Mouse (Mus musculus) frontal cortex, adult 2 months (tissue): ENCODE measurements around the gene Ostf1. TPM values are rescaled to one million over a fixed set of nuclear protein-coding genes. Genes with fewer than 3 reads are reported as not detected.
A peak's percentile ranks its signal among the peaks of the same experiment; 100 is the strongest.

ENCODE experiments used
- DNase-seq, 2 experiments: peaks; one replicate each; pipeline ENCODE4 v3.0.0; 2022; ENCODE audit warnings: low spot score in 1 of 2; ENCODE audit errors: extremely low spot score in 1 of 2
- polyA plus RNA-seq: library from polyadenylated mRNA; depleted of rRNA; stranded (reverse); fragments of >200 nt; gene quantifications from 2 replicates; pipeline ENCODE4 v1.2.3, GENCODE M21; 2012

Ostf1 gene
- polyA plus RNA-seq, 1 experiment, result 25.7 TPM

GRCm38 (mm10) chr19:18646853-18647420 is 15.3 kb upstream of the Ostf1 start:
- no peak for DNase-seq

DNA sequence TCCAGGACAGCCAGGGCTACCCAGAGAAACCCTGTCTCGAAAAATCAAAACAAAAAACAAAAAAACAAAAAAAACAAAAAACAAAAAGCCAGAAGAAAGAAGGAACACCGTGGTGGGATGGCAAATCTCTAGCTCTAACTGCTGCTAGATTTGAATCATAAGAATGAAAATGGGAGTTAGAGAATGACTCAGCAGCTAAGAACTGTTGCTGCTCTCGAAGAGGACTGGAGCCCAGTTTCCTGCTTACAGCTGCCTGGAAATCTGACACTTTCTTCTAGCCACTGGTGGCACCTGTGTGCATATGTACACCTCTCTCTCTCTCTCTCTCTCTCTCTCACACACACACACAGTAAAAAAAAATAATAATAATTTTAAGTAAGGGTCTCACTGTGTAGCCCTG is 14.8 kb upstream of the Ostf1 start:
- DNase-seq, result no peak

DNA sequence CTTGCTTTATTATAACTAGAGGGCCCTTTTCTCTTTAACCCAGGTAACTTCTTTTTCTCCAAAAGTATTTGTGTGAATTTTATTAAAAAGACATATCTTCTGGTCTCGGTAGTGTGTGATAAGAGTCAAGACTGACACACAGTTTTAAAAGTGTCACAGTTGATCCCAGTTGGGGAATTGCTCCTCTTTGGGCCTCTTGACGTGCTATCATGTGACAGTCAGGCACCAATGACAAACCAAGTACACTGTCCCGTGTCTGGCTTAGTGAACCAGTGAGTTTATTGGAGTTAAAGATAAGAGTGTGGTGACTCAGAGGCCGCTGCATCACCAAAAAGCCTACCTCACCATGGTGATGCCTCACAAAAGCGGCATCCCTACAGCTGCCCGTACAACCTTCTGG is 12.5 kb upstream of the Ostf1 start:
- DNase-seq, result no peak

DNA sequence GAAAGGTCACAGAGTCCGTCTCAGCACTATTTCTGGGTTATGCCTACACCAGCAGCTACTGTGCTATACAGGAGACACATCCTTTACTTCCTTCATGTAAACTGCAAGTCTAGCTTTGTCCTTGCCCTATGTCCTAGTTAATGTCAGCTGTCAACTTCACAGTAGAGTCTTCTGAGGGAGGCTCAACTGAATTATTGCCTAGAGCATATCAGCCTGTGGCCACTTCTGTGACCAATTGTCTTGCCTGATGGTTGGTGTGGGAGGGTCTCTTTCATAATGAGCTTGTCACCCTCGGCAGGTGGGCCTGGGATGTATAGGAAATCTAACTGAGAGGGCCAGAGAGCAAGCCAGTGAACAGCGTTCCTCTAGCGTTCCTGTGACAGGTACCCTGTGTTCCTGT is 11.8 kb upstream of the Ostf1 start:
- no peak for DNase-seq

DNA sequence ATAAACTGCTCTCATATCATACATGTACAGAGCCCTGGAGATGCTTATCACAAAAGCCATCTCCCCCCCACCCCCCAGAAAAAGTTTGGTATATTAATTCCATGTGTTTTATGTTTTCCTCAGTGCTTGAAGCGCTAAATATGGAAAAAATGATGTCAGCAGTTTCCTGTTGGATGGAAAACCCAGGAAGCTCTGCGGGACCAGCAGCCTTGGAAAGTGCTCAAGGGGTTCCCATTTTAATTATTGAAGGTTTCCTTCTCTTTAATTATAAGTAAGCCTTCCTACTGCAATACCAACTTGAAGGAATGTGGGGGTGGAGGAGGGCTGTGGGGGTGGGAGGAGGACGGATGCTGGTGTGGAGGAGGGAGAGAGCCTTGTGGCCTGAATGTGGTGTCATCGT is 9.4 kb upstream of the Ostf1 start:
- no peak for DNase-seq

- DNase-seq, result no peak
These were observed 7.9 kb upstream of the Ostf1 start for GRCm38 (mm10) chr19:18639552-18639951.

- no peak for DNase-seq
These were observed 7.3 kb upstream of the Ostf1 start for GRCm38 (mm10) chr19:18638949-18639348.

DNA sequence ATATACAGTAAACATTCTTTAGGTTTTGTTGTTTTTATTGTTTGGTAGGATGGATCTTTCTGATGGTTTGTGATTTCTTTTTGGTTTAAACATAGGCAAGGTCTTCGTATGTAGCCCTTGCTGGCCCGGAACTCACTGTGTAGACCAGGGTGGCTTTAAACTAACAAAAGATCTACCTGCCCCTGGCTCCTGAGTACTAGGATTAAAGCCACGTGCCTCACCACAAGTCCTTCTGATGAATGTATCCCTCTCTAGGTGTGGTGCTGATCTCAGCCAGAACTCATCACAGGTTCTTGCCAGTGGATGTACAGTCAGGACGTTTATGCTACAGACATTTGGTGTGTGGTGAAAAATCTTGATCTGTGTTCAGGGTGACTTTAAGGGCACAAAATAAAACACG is 6.3 kb upstream of the Ostf1 start:
- no peak for DNase-seq

DNA sequence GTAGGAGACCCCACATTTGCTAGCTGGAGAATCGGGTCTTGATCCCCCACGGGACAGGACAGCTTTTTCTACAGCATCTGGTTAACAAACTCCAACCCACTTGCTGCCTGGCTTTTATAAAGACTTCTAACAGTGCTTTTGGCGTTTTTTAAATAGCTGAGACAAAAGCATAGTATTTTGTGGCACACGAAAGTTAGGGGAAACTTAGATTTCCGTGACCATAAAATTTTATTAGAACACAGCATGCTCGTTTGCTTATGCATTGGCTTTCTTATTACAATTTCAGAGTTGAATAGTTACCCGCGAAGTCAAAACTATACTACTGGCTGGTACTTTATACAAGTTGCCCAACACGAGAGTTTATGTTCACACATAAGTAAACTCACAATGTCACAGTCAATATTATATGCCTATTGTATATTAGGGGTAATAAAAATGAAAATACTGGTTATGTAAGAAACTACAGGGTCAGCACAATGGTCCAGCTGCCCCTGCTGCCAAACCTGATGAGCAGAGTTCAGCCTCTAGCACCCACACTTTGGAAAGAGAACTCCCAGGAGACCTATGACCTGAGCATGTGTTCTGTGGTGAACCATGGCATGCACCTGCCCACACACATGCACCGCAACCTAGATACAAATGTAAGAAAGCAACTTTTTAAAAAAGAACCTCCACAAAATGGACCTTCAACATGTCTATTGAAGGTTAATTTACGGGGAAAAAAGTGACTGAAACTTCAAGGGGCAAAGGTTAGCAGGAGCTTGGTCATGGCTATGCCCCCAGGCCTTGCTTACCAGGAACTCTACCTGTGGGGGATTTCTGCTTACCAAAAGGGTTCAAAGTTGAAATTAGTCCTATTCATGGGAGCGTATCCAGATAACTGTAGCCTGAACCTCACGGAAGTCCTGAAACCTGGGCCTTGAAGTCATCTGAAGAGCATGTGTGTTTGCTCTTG is 885 bp upstream of the Ostf1 start:
- DNase-seq, result no peak

DNA sequence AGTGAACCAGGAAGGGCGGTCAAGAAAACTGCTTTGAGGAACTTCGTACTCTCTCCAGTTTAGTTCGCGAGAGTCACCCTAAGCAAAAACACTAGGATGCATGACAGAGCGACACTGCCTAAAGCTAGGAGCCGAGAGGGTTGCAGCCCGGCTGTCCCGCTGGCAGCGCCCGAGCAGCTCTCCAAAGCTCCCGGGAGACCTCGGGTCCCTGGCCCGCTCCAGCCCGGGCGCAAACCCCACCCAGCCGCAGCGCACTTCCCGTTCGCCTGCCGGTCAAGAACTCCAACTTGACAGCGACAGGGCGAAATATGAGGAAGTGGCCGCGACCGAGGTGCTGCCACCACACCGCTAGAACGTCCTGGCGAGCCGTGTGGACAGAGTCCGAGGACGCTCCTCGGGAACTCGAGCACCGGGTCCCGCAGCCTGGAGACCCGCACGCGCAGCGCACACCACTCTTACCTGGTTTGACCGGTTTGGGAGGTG is 421 bp downstream of the Ostf1 start:
- DNase-seq, result peak in 1 of 2 experiments; percentile 17

GRCm38 (mm10) chr19:18630221-18631119 is 1.2 kb downstream of the Ostf1 start:
- DNase-seq, result no peak

GRCm38 (mm10) chr19:18629589-18629988 is 2.0 kb downstream of the Ostf1 start:
- no peak for DNase-seq

DNA sequence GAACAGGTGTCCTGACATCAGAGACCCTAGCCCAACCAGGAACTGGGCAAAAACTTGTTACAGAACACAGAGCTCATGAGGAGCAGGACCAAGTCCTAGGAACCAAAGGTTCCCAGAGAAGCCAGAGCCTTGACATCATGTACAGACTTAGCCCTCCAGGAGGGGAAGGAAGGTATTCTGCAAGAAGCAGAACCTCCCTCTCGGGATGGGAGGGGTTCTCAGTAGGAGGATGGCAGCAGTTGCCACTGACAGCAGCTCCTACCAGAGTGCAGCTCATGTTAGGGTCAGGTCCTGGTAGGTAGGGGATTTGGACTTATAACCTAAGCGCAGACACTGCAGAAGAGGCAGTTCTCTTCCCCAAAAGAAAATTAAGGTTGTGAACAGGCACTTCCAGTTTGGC is 7.7 kb downstream of the Ostf1 start:
- no peak for DNase-seq

DNA sequence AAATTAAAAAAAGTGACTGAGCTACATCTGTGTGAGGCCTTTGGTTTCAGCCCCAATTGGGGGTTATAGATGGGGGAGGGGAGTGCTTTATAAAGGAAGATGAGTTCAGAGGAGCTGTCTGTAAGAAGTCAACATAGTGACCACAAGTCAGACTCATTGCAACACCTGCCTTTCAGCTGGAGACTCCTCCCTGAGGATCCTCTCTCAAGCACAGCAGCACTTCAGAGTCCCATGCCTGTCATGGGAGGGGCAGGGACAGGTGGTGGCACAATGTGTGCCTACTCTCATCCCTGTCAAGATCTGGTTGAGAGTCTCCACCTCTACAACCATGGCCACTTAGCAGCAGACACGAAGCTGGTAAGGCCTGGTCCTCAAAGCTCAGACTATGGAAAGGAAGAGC is 11.9 kb downstream of the Ostf1 start:
- DNase-seq, result no peak

GRCm38 (mm10) chr19:18619060-18619459 is 12.6 kb downstream of the Ostf1 start:
- no peak for DNase-seq

GRCm38 (mm10) chr19:18617504-18617903 is 14.1 kb downstream of the Ostf1 start:
- DNase-seq, result no peak

DNA sequence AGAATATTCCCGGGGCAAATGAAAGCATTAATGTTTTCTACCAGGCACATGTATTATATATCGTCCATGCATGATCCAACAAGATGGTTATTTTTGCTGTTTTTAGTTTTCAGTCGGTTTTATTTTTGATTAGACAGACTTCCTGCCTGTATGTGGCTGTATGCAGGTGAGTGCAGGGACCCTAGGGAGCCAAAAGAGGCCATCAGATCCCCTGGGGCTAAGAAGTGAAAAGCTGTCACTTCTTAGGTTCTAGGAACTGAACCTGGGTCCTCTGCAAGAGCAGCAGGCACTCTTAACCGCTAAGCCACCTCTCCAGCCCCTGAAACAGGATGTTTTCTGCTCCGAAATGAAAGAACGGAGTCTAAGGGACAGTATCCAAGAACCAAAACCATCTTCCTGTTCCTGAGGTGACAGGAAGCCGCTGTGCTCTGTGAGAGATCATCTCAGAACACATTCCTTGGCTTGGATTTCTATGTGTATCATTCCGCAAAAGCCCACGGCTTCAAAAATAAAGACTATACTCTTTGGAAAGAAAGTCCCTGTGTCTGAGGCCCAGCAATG is 15.9 kb downstream of the Ostf1 start:
- no peak for DNase-seq

GRCm38 (mm10) chr19:18614337-18614736 is 17.3 kb downstream of the Ostf1 start:
- DNase-seq, result no peak

GRCm38 (mm10) chr19:18608975-18609374 is 22.6 kb downstream of the Ostf1 start:
- no peak for DNase-seq

DNA sequence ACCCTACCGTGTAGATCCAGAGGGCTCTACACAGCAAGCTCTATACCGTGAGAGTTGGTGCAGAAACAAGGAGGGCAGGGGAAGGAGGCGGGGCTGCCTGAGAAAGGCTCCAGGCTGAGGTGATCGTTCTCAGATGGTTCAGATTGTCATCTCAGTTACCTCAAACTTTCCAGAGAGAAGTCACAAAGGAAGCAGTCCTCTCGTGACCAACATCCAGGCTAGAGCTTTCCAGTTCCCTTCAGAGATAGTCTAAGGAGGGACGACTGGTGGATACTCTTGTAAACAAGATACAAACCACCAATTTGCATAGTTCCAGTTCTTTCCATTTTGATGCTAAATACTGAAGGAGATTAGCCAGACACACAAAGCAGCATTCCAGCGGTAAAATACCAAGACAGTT is 23.7 kb downstream of the Ostf1 start:
- DNase-seq, result no peak

GRCm38 (mm10) chr19:18603011-18603410 is 28.6 kb downstream of the Ostf1 start:
- no peak for DNase-seq
